Mouse (Mus musculus): ENCODE results near the gene Pik3r2.

DNA sequence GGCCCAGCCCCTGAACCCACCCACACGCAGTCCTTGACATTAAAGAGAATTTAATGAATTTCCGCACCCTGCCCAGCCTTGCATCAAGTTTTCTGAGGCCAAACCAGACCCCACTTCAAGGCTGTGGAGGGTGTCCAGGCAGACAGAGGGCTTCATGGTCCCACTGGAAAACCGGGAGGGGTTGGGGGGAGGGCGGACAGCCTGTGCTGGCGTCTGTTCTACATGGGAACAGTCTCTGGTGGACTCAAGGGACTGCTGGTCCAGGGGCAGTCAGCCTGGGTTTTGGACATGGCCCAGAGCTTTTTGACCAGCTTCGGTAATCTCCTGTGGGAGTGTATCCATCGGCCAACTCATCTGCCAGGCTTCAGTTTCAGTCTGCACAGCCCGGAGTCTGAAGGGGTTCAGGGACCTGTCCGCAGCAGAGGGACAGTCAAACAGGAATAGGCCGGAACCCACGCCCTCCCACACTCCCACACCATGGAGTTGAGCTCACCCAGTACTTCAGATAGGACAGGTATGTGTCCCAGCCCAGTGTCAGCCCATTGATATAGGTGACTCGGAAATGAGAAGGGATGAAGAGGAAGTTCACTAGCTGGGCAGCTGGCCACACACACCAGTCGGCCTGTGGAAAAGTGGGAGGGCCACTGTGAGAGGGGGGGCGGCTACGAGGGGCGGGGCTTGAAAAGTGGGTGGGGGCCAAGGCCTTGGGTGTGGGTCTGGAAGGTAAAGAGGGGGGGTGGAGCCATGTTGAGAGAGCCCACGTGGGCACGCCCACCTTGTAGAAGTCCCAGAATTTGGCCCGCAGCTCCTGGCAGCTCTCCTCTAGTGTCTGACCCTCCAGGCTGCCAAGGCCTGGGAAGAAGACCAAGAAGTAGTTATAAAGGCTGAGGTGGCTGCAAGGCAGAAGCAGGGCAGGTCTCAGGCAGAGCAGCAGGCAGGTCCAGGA is 17.6 kb downstream of the Pik3r2 start:
- TF ChIP-seq POLR2A (IDR thresholded peaks at IDR 0.05; ENCODE audit: borderline replicate concordance, extremely low read depth, insufficient read depth, insufficient read length, poor library complexity, severe bottlenecking) (no peak), CTCF (IDR thresholded peaks at IDR 0.05; ENCODE audit: borderline replicate concordance, extremely low read depth, insufficient read depth, insufficient read length) (no peak)
